In the genomic region with DNA sequence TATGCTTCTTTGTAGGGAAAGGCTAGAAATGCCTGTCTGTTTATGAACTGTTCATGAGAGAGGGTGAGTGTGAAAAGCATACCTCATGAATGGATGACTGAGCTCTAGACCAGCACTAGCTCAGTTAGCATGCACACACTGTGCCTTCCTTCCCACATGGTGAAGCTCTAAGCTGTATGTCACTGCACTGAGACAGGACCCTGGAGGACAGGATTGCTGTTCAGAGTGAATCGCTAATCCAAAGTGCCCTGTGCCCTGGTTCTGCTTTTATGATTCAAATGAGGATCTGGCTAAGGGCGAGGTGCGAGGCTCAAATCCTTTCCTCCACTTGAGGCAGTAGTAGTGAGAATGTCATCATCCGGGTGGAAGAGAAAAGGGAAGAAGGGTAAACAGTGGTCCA, we compare ENCODE assay signal across 28 mouse cellular contexts.
DNase-seq lines count a peak whose midpoint lies in the region; ATAC-seq and TF ChIP-seq lines count a peak whose summit lies in the region.
"Had no signal": no experiment of that assay in that cellular context is flagged by ENCODE, and none has a peak within 500 bp of the region (broad histone marks: within the 10 kb centered on the region; RNA-seq: fewer than 3 reads in every experiment).

No protein-coding gene starts in this region.

- peak; percentile 2 for DNase-seq in hindbrain, embryonic 11.5 days (ENCODE audit: low spot score)
- DNase-seq in CH12.LX (ENCODE audit: extremely low read depth), result peak; percentile 5
- DNase-seq in R1 (ENCODE audit: low read depth, low spot score), result peak; percentile 12
- DNase-seq in liver, result no peak
- DNase-seq in lung, postnatal 25 days (ENCODE audit: low spot score), result no peak
- DNase-seq: adrenal gland, postnatal 36 days; cerebellum, adult 2 months; cerebellum, postnatal 25 days; forebrain, postnatal 0 days; heart, postnatal 10 days; kidney, adult 8-10 months; kidney, postnatal 10 days; lung, postnatal 36 days; retina, postnatal 1 day; right cerebral cortex, postnatal 14 days had no signal

- WGBS in hindbrain, embryonic 11.5 days, result 37% methylated on average over 4 of the region's 4 CpGs
- 21% methylated on average over 4 of the region's 4 CpGs for WGBS in hindbrain, embryonic 13.5 days
- 6% methylated on average over 4 of the region's 4 CpGs for WGBS in midbrain, embryonic 13.5 days

- no peak overlapping the region for H3K27ac ChIP-seq in hindbrain, embryonic 11.5 days (ENCODE audit: low read depth, low read length)
- no peak overlapping the region for H3K27ac ChIP-seq in hindbrain, embryonic 13.5 days
- H3K27ac ChIP-seq in CH12.LX (ENCODE audit: insufficient read depth, low read depth), result no peak overlapping the region
- H3K27ac ChIP-seq in midbrain, embryonic 13.5 days, result no peak overlapping the region
- H3K27ac ChIP-seq: embryonic facial prominence, embryonic 12.5 days; heart, embryonic 13.5 days; hindbrain, embryonic 10.5 days; hindbrain, postnatal 0 days; intestine, embryonic 15.5 days; left cerebral cortex, adult 2 months; limb, embryonic 12.5 days; lung, embryonic 15.5 days; stomach, embryonic 15.5 days had no signal

- no peaks in the 10 kb centered on the region for H3K79me2 ChIP-seq in CH12.LX (replicated peaks; ENCODE audit: control insufficient read depth, extremely low read depth, insufficient read depth, poor library complexity, severe bottlenecking)

- no peak for TF ChIP-seq POLR2A in CH12.LX (IDR thresholded peaks at IDR 0.05; ENCODE audit: low read depth, low read length)

- no peak for TF ChIP-seq EP300 in CH12.LX (IDR thresholded peaks at IDR 0.05; ENCODE audit: low read length)

- TF ChIP-seq RAD21 in CH12.LX (IDR thresholded peaks at IDR 0.05; ENCODE audit: low read depth, low read length), result no peak

- no peaks in the 10 kb centered on the region for H3K27me3 ChIP-seq in hindbrain, embryonic 11.5 days (ENCODE audit: control insufficient read depth, insufficient read depth, low read length)
- H3K27me3 ChIP-seq in hindbrain, embryonic 13.5 days, result no peaks in the 10 kb centered on the region
- H3K27me3 ChIP-seq in CH12.LX (replicated peaks), result no peaks in the 10 kb centered on the region
- H3K27me3 ChIP-seq in midbrain, embryonic 13.5 days, result no peaks in the 10 kb centered on the region
- H3K27me3 ChIP-seq: embryonic facial prominence, embryonic 12.5 days; heart, embryonic 13.5 days; intestine, embryonic 15.5 days; limb, embryonic 12.5 days; lung, embryonic 15.5 days; stomach, embryonic 15.5 days had no signal

- no peaks in the 10 kb centered on the region for H3K9me3 ChIP-seq in hindbrain, embryonic 11.5 days (ENCODE audit: control insufficient read depth, low read length)
- H3K9me3 ChIP-seq in hindbrain, embryonic 13.5 days, result no peaks in the 10 kb centered on the region
- no peaks in the 10 kb centered on the region for H3K9me3 ChIP-seq in CH12.LX (replicated peaks; ENCODE audit: low read length)
- H3K9me3 ChIP-seq in midbrain, embryonic 13.5 days, result no peaks in the 10 kb centered on the region
- H3K9me3 ChIP-seq: embryonic facial prominence, embryonic 12.5 days; heart, embryonic 13.5 days; hindbrain, embryonic 10.5 days; intestine, embryonic 15.5 days; limb, embryonic 12.5 days; lung, embryonic 15.5 days; stomach, embryonic 15.5 days had no signal

- no peak for TF ChIP-seq CTCF in CH12.LX (conservative IDR thresholded peaks at IDR 0.05 in 1 of 2, IDR thresholded peaks at IDR 0.05 in 1 of 2; ENCODE audit: low read depth in 2 of 2, low read length in 2 of 2)

- H3K9ac ChIP-seq in hindbrain, embryonic 11.5 days (ENCODE audit: low read depth, low read length), result no peak overlapping the region
- no peak overlapping the region for H3K9ac ChIP-seq in hindbrain, embryonic 13.5 days
- no peak overlapping the region for H3K9ac ChIP-seq in CH12.LX (ENCODE audit: insufficient read depth, low read depth)
- no peak overlapping the region for H3K9ac ChIP-seq in midbrain, embryonic 13.5 days (replicated peaks)
- H3K9ac ChIP-seq: embryonic facial prominence, embryonic 12.5 days; forebrain, postnatal 0 days; heart, embryonic 13.5 days; intestine, embryonic 15.5 days; limb, embryonic 12.5 days; lung, embryonic 15.5 days; stomach, embryonic 15.5 days had no signal

- no peak overlapping the region for H3K4me3 ChIP-seq in hindbrain, embryonic 11.5 days (ENCODE audit: low read depth, low read length)
- H3K4me3 ChIP-seq in hindbrain, embryonic 13.5 days, result no peak overlapping the region
- no peak overlapping the region for H3K4me3 ChIP-seq in CH12.LX (replicated peaks in 1 of 3; ENCODE audit: low read depth in 2 of 3, low read length in 2 of 3, poor library complexity in 1 of 3)
- H3K4me3 ChIP-seq in midbrain, embryonic 13.5 days (replicated peaks), result no peak overlapping the region
- H3K4me3 ChIP-seq: embryonic facial prominence, embryonic 12.5 days; heart, embryonic 13.5 days; hindbrain, embryonic 10.5 days; intestine, embryonic 15.5 days; left cerebral cortex, adult 2 months; limb, embryonic 12.5 days; lung, embryonic 15.5 days; stomach, embryonic 15.5 days had no signal

- no peaks in the 10 kb centered on the region for H3K36me3 ChIP-seq in hindbrain, embryonic 11.5 days (ENCODE audit: control insufficient read depth, insufficient read depth, low read length)
- no peaks in the 10 kb centered on the region for H3K36me3 ChIP-seq in hindbrain, embryonic 13.5 days
- no peaks in the 10 kb centered on the region for H3K36me3 ChIP-seq in CH12.LX (replicated peaks in 1 of 2; ENCODE audit: control insufficient read depth in 1 of 2, insufficient read depth in 1 of 2, low read length in 1 of 2)
- H3K36me3 ChIP-seq in midbrain, embryonic 13.5 days, result no peaks in the 10 kb centered on the region
- H3K36me3 ChIP-seq: embryonic facial prominence, embryonic 12.5 days; heart, embryonic 13.5 days; hindbrain, embryonic 10.5 days; intestine, embryonic 15.5 days; limb, embryonic 12.5 days; lung, embryonic 15.5 days; stomach, embryonic 15.5 days had no signal

- in situ Hi-C loops in CH12.LX (cut with MboI; ENCODE audit: low pct_ligation_motif_present, low pct_unique_long_range_greater_than_20kb, low sequenced_read_pairs), result no loop called here

- no peaks in the 10 kb centered on the region for H3K4me1 ChIP-seq in hindbrain, embryonic 11.5 days (replicated peaks; ENCODE audit: control insufficient read depth, insufficient read depth, low read length)
- no peaks in the 10 kb centered on the region for H3K4me1 ChIP-seq in hindbrain, embryonic 13.5 days (replicated peaks)
- peaks cover 2 to 12% of the 10 kb centered on the region in 2 experiments; a peak in 2 of 4 replicates for H3K4me1 ChIP-seq in CH12.LX (ENCODE audit: control insufficient read depth in 1 of 2, insufficient read depth in 2 of 2)
- H3K4me1 ChIP-seq in midbrain, embryonic 13.5 days (replicated peaks), result 0 out of 2 replicates have a peak, but pooled peaks cover 5% of the 10 kb centered on the region
- H3K4me1 ChIP-seq: embryonic facial prominence, embryonic 12.5 days; heart, embryonic 13.5 days; intestine, embryonic 15.5 days; limb, embryonic 12.5 days; lung, embryonic 15.5 days; stomach, embryonic 15.5 days had no signal

- ATAC-seq in hindbrain, embryonic 11.5 days (ENCODE audit: low FRiP score), result no peak
- ATAC-seq in hindbrain, embryonic 13.5 days (ENCODE audit: low FRiP score), result no peak
- peak; percentile 53; the same call in 1 of the 2 replicates for ATAC-seq in midbrain, embryonic 13.5 days
- ATAC-seq: CD4-positive, CD25-positive, alpha-beta regulatory T cell, adult 4 months; forebrain, postnatal 0 days; hindbrain, postnatal 0 days; intestine, embryonic 15.5 days had no signal

- no peak overlapping the region for H3K4me2 ChIP-seq in hindbrain, embryonic 11.5 days (replicated peaks; ENCODE audit: low read depth, low read length)
- no peak overlapping the region for H3K4me2 ChIP-seq in hindbrain, embryonic 13.5 days
- H3K4me2 ChIP-seq in CH12.LX (ENCODE audit: insufficient read depth, low read depth, poor library complexity, severe bottlenecking), result no peak overlapping the region
- H3K4me2 ChIP-seq in midbrain, embryonic 13.5 days (replicated peaks), result no peak overlapping the region
- H3K4me2 ChIP-seq: embryonic facial prominence, embryonic 12.5 days; heart, embryonic 13.5 days; intestine, embryonic 15.5 days; limb, embryonic 12.5 days; liver, embryonic 11.5 days; lung, embryonic 15.5 days; stomach, embryonic 15.5 days had no signal

- dilution Hi-C loops in CH12.LX (cut with MboI; ENCODE audit: extremely low pct_ligation_motif_present, extremely low pct_unique_long_range_greater_than_20kb, low sequenced_read_pairs), result no loop called here

TF ChIP-seq in CH12.LX, 34 proteins besides CTCF, POLR2A, EP300 and RAD21:
- TF ChIP-seq MEF2A (IDR thresholded peaks at IDR 0.05; ENCODE audit: borderline replicate concordance, low read depth, low read length) (no peak), ETS1 (conservative IDR thresholded peaks at IDR 0.05; ENCODE audit: low read depth, low read length) (no peak), UBTF (IDR thresholded peaks at IDR 0.05; ENCODE audit: low read depth, low read length) (no peak), TBP (conservative IDR thresholded peaks at IDR 0.05; ENCODE audit: low read depth, low read length) (no peak), ZMIZ1 (IDR thresholded peaks at IDR 0.05; ENCODE audit: low read depth, low read length) (no peak), SIN3A (IDR thresholded peaks at IDR 0.05; ENCODE audit: low read length) (no peak), USF2 (conservative IDR thresholded peaks at IDR 0.05; ENCODE audit: low read depth, low read length) (no peak), POLR2AphosphoS2 (IDR thresholded peaks at IDR 0.05; ENCODE audit: low read depth, low read length) (no peak), MAX (IDR thresholded peaks at IDR 0.05; ENCODE audit: low read length) (no peak), BHLHE40 (IDR thresholded peaks at IDR 0.05; ENCODE audit: low read depth, low read length) (no peak), ZC3H11A (IDR thresholded peaks at IDR 0.05; ENCODE audit: low read depth, low read length) (no peak), NRF1 (IDR thresholded peaks at IDR 0.05; ENCODE audit: low read depth, low read length) (no peak), ZKSCAN1 (IDR thresholded peaks at IDR 0.05; ENCODE audit: borderline replicate concordance, low read depth, low read length) (no peak), CHD1 (IDR thresholded peaks at IDR 0.05; ENCODE audit: low read depth, low read length) (no peak), USF1 (IDR thresholded peaks at IDR 0.05; ENCODE audit: low read depth, low read length) (no peak), PAX5 (IDR thresholded peaks at IDR 0.05; ENCODE audit: low read length) (no peak), ELF1 (IDR thresholded peaks at IDR 0.05; ENCODE audit: low read depth, low read length) (no peak), MAFK (IDR thresholded peaks at IDR 0.05; ENCODE audit: insufficient replicate concordance, low read length) (no peak), MYC (IDR thresholded peaks at IDR 0.05; ENCODE audit: low read depth, low read length) (no peak), NELFE (IDR thresholded peaks at IDR 0.05; ENCODE audit: low read depth, low read length) (no peak)

Comparison
In these comparisons a context has a peak if more than half of its experiments do, and no peak if none do; other contexts are left out.
1. DNase-seq: peak in hindbrain, embryonic 11.5 days (single experiment), CH12.LX (single experiment) and R1 (single experiment); none in liver (single experiment) and lung, postnatal 25 days (single experiment).